Mouse (Mus musculus) spleen, embryonic (tissue): ENCODE measurements at regions not wholly inside any gene's neighbourhood (a gene's known extent, or its start where the extent isn't known, plus 50 kb on each side); places are given as distances from the start of the nearest gene placed in this dataset.

Experiments used
- CTCF ChIA-PET: fragments of 350-600 bp; sonication (Branson Sonifier 250); formaldehyde crosslinking; loops from one replicate; lab custom pipeline; 2022; lab: Charles Lee

DNA sequence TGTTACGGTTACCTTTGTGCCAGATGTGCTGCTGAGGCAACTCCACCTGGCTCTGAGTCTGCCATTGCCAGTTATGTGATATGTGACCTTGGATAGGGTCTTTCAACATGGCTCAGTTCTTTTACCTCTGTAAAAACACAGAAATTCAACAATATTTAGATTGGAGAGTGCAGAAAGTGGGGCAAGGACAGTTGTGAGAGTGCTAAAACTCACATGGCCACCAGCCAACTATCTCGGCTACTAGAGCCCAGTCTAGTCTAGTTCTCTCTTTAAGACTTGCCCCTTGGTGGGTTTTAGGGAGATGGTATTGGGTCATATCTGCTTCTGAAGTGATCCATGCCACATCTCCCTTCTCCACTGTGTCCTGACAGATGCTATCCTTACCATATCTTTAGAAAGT lies 233.0 kb downstream of the Phf14 start:
- CTCF ChIA-PET = no interaction called here

DNA sequence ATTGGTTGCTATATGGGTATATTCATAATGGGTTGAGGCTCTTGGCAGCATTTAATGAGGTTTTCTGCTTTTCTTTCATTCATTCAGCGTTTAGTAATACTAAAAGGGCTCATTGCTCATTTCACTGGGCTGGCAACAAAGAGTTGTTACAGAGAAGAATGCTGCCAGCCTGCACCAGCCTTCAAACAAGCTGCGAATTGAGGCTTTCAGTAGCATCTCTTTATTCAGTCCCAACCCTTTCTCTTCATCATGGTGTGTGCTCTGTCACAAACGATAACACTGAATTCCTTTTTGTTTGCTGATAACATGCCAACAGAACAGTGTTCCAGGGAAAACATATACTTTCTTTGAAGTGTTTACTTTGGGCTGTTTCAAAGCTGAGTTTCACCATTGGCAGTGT lies 237.6 kb downstream of the Phf14 start:
- CTCF ChIA-PET = no interaction called here

DNA sequence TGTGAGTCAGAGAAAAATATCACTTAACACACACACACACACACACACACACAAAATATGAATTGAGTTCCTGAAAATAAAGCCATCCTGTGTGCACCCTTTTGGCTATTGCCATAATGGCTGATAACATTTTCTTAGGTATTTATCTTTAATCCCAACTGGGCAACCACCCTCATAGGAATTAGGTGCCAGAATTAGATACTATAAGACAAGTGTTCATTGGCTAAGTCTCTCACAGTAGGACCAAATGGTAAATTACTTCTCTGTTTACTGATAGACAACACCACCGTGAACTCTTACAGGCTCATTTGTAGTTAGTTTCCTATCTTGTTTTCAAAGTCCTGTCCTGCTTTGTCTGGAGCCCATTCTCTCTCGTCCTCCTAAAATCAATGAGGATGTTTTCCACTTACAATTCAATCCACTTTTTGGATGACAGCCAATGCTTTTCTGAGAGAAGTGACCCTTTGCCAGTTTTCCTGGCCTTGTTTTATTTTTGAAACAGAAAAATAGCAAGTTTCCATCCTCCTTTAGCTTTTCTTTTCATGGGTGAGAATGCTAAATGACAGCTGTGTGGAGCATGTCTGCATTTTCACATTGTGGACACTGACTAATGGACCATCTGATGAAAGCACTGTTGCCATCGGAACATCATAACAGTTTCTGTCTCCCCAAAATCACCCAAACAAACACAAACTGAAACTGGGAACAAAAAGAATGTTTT lies 243.2 kb downstream of the Phf14 start:
- CTCF ChIA-PET = no interaction called here

DNA sequence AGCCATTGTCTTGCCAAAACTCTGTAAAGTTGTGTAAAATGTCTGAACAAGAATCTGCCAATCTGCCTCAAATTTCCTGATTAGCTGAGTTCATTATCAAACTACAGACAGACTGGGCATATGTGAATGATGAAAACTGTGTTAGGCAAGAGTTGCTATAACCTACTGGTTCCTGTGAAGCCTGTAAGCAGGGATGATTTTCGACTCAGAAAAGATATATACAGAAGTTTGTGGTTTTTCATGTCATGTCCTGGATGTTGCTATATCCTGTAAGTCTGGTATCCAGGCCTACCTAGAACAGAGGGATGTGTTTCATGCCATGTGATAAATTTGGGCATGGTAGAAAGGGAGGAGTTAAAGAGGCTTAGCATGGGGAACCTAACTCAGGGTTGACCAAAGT lies 256.4 kb downstream of the Phf14 start:
- CTCF ChIA-PET = no interaction called here

DNA sequence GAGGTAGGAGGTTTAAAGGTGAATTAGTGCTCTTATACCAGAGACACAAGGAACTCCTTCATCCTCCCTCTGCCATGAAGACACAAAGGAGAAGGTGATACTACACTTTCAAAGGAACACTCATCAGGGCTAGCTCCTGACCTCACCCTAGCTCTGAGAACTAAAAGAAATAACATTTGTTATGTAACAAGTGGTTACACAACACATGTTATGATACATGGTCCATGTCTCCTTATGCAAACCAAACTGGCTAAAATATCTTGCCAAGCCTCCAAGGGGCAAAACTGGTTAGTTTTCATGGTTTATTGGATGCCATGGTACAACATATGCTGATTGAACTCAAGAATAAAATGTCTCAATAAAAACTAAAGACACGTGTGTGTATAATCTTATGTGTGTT lies 260.9 kb downstream of the Phf14 start:
- CTCF ChIA-PET = no interaction called here

DNA sequence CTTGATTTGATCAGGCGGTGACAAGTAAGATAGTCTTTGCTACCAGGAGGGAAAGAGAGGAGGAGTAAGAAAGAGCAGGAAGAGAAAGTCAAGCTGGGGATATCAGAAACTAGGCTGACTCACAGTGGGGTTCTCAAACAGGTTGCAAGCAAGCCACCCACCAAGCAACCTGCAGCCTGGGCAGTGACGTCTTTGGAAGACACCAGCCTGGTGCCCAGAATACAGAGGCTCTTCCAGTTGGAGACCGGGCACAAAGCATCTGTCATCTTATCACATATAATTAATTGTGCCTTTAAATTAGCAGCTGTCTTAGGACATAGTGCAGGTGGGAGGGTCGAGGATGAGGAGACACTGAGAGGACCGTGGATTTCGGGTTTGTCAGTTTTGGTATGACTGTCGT lies 261.8 kb downstream of the Phf14 start:
- CTCF ChIA-PET = no interaction called here

DNA sequence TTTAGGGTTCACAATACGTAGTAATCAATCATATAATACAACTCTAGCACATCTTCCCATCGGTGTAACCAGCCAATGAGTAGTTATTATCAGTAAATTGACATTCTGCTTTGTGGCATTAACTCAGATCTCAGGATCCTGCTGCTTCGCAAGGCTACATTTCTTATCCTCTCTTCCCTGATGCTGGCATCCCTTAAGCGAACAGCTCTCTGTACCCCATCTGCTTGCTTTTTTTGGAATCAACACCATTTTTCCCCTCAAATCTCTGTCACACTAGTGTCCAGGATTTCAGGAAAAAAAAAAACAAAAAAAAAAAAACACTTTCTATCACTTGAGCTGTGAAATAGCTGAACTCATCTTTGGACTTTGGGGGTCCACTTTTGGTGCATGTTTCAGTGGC lies 263.1 kb downstream of the Phf14 start:
- CTCF ChIA-PET = no interaction called here

DNA sequence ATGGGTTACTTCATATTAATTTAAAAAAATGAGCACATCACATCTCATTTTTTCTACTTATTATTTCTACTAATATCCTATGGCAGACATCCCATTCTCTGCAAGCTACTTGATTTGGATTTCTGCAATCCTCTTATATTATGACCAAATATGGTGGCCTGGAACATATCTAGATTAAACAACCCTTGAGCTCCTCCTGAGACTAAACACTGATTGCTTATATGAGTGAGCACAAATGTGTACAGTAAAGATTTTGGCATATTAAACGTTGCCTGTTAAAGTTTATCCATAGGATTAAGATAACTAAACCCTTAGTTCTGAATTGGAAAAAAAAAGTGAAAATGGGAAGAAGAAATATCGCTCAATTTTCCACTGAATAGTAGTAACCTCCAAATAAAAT lies 263.6 kb downstream of the Phf14 start:
- CTCF ChIA-PET = no interaction called here

DNA sequence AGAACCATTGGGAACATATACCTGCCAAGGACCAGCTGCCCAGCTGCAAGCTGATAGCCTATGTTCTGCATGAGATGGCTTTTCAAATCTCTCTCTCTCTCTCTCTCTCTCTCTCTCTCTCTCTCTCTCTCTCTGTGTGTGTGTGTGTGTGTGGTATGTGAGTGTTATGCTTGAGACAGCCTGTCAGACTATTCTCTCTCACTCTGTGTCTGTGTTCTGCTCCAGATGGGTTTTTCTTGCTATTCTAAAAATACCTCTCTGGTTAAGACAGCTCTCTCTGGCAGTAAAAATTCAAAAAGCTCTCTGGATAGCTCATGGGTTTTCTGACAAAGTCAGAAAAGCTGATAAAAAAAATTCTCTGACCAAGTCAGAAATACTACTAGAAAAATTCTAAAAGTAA lies 270.4 kb downstream of the Phf14 start:
- CTCF ChIA-PET = no interaction called here

DNA sequence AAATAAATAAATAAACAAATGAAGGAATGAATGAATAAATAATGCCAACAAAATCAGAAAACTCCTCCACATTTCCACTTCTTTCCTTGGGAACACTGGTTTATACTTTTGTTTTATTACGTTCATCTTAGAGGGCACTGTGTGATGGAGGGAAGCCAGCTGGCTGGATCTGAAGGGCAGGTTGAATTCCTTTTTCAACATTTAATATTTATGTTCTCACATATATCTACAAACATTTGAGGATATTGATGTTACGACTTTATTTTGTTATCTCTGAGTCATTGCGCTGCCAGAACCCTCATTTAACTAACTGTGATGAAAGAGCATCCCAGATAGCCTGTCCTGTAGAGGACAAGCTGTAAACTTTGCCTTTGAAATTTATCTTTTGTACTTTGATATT lies 273.3 kb downstream of the Phf14 start:
- CTCF ChIA-PET = no interaction called here

DNA sequence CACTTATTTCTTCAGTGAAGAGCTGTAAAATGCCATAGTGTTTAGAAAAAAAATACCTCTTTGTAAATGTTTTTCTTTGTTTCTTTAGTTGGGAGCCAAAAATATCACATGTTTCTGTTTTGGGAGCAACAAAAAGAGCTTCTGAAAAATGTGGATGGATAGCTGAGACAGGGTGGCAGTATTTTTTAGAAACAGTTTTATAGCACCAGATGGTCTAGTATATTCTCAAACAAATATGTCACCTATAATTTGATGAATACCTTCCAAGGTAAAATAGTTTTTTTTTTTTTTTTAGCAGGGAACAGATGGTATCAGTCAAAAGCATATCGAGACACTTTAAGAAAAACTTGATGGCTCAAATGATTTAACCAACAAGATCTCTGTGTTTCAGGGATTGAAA lies 302.6 kb downstream of the Phf14 start:
- CTCF ChIA-PET = no interaction called here

DNA sequence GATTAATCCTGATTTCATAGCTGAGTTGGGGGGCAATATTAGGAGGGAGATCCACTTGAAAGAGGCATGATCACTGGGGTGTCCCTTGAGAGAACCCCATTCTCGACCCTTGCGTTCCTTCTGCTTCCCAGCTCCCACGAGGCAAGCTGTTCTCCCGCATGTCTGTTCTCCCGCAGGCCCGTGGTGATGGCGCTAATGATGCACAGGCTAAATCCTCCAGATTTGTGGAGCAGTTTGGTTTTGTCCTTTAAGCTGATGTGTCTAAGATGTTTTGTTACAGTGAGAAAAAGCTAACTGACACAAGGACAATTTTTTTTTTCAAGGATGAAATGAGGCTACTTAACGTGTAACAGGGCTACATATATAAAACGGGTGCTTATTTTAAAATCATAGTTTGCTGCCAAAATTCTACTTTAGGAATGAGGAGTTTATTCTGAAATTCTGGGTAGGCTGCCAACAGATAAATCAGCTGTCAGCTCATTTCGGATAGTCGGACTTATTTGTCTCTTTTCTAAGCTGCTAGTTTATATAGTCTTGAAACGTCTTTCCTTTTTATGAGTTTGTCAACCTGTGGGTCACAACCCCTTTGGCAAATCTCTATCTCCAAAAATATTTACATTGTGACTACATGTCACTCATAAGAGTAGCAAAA lies 307.0 kb downstream of the Phf14 start:
- CTCF ChIA-PET = no interaction called here

DNA sequence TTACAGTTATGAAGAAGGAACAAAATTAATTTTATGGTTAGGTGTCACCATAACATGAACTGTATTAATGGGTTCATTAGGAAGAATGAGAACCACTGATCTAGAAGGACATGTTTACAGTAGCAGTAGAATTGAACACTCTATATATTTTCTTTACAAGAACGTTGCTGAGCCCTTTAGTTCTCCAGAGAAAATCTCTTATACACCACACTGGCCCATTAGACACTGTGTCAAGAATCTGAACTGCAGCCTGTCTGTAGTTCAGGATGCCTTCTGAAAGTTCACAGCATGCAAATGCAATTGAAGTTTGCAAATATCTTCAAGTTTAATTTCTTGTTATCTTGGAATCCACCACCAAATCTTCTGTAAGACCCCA lies 307.6 kb downstream of the Phf14 start:
- CTCF ChIA-PET = no interaction called here

DNA sequence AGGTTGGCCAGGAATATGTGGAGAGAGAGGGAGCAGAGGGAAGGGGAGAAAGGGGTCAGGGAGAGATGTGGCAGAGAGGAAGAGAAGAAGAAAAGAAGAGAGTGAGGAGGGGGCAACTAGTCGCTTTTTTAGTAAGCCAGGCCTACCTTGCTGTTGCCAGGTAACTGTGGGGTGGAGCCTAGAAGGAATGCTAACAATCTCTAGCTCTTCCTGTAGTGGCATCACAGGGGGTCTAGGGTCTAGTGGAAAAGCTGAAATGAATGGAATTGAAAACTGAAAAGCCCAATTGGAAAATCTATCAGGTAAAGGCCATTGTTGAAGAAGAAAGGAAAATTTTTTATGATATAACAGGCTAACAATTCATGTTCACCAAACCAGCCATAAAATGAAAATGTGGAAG lies 336.5 kb downstream of the Phf14 start:
- CTCF ChIA-PET = no interaction called here

DNA sequence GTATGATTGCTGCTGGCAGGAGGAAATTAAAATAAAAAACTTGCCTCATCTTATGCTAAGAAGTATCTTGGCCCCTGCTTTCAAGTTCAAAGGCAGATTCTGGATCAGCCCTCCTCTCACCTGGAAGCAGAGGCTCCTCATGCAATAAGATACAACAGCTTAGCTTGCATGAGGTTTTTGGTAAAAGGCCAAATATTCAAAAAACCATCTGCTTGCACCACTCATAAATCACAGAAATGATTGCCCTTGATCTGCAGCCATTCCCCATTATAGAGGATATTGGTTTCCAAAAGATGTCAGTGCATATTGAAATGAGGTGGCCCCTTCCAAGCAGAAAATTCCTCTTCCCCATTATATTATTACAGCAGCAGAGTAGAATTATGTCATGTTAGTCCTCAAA lies 340.4 kb downstream of the Phf14 start:
- CTCF ChIA-PET = no interaction called here

DNA sequence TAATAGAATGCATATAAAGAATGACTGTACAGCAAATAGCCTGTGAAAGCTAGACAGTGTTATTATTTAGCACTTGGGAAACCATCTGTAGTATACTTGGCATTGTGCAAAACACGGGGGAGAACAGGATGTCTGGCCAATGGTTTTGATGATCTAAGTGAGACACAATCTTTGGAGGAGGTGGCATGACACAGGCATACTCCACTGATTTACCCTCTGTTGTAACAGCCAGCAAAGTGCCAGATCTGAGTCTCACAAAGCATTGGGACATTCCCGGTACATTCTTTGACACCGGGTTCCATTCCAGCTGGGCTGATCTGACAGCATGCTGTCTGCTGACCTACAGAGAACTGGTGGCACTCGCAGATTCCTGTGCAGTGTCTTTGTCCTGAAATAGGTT lies 341.0 kb downstream of the Phf14 start:
- CTCF ChIA-PET = no interaction called here

DNA sequence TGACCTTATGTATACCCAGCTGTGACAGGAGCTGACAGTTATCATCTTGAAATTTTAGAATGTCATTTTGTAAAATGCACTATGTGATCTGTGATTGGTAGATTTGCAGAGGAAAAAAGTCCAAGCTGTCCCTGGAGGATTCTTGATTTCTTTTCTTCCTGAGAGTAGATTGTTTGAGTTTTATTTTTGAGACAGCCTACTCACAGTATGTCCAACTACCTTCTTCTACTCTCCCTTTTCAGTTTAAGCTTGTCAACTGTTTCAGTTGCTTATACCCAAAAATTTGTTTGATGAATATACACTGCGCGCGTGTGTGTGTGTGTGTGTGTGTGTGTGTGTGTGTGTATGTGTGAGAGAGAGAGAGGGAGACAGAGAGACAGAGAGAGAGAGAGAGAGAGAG lies 346.9 kb downstream of the Phf14 start:
- CTCF ChIA-PET = interaction anchor here (0.7 kb wide), 1 partner anchor 1845 kb away, joined by 3 read pairs; no protein-coding TSS in a partner anchor

DNA sequence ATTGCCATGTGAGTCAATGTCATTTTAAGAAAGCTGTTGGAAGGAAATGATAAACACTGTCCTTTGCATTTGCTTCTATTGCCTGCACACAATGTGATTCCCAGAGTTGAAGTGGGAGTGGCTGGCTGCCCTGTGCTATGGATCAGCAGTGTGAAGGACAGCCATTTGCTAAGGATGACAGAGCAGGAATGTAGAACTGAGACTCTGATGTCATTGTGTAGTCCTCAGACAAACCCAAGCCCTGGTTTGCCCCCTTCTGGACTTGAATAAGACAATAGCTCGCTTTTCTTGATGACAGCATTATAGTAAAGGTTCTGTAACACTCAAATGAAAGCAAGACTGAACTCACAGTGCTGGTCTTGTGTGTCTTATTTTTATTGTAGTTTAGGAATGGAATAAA lies 347.8 kb downstream of the Phf14 start:
- CTCF ChIA-PET = no interaction called here

DNA sequence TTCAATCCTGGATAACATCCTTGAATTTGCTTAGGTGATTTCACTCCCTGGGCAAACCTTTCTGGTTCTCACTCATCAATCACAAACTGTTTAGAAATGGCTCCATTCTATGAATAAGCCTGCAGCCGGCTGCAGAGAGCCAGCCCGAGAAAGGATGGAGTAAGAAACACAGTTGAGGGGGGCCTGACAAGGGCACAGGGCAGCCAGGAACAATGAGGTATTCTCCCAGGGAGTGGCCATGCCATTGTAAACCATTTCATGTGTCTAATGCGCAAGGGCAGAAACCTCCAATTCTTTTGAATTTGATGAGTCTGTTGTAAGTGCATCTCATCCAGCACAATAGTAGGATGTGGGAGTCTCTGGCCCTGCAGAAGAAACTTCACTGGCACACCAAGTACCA lies 350.7 kb downstream of the Phf14 start:
- CTCF ChIA-PET = no interaction called here

DNA sequence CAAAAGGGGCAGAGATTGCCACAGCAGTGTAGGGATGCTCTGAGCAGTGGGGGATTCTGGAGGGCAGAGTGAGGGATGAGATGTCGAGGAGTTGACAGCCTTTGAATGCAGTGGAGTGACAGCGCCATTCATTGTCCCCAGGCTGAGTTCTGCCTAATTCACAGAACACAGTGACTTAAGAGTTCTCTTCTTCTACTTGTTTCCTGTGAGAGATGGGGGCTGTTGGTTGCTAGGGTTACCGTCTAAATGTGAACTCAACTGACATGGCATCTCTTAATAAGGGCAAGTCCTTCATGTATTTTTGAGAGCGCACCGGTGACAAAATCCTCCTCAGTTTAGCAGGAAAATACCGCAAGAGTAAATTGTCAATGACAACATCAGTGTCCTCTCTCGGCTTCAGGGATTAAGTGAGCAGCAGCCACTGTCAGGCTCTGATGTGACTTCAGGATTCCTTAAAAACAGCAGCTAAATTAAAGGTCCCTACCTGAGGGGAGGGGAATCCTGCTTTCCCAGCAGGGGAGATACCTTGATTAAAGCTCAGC lies 351.4 kb downstream of the Phf14 start:
- CTCF ChIA-PET = no interaction called here

DNA sequence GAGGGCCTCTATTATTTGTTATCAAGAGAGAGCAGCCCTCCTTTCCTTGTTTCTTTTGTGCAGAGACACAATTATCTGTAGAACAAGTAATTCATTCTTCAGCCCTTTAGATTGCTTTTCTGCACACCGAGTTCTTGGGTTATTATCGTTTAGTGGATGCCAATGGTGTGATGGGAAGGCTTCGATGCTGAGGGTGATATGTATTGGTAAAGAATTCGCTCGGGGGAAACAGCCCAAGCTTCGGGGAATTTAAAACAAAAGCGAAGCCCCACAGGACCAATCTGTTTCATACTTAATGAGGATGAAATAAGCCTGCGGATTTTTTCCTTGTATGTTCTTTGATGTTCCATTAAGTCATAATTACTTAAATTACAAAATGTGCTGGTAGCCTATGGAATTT lies 352.0 kb downstream of the Phf14 start:
- CTCF ChIA-PET = no interaction called here

DNA sequence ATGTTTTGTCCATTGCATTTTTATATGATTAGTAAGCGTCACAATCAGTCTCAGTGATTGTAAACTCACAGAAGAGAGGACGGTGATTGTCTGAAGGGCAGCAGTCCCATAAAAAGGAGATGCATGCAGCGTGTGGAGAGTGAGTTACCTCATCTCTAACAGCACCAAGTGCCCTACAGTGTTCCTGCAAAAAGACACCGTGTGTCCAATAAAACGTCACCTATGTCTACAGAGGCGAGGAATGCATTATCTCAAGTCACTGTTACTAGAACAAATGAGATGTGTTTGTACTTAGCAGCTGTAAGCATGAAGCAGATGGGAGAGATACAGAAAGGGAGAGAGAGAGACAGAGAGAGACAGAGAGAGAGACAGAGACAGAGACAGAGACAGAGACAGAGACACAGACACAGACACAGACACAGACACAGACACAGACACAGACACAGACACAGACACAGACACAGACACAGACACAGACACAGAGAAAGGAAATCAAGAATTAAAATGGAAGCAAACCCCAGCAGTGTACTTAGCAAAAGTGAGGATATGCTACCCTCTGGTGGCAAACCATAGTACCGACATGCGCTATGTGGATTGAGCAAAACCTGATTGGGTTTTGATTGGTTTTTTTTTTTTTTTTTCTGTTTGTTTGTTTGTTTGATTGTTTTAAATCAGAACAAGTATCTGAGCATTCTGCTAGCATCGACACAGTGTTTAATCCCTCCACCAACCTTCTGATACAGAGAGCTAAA lies 352.9 kb downstream of the Phf14 start:
- CTCF ChIA-PET = interaction anchor here (0.7 kb wide), 1 partner anchor 268 kb away, joined by 14 read pairs; no protein-coding TSS in a partner anchor
